Mouse (Mus musculus): ENCODE measurements around the gene Fam3a. TPM values are rescaled to one million over a fixed set of nuclear protein-coding genes. Genes with fewer than 3 reads are reported as not detected.

Gene Fam3a
- total RNA-seq, 2 experiments from 2014 or later, result 10.0 to 14.0 TPM

DNA sequence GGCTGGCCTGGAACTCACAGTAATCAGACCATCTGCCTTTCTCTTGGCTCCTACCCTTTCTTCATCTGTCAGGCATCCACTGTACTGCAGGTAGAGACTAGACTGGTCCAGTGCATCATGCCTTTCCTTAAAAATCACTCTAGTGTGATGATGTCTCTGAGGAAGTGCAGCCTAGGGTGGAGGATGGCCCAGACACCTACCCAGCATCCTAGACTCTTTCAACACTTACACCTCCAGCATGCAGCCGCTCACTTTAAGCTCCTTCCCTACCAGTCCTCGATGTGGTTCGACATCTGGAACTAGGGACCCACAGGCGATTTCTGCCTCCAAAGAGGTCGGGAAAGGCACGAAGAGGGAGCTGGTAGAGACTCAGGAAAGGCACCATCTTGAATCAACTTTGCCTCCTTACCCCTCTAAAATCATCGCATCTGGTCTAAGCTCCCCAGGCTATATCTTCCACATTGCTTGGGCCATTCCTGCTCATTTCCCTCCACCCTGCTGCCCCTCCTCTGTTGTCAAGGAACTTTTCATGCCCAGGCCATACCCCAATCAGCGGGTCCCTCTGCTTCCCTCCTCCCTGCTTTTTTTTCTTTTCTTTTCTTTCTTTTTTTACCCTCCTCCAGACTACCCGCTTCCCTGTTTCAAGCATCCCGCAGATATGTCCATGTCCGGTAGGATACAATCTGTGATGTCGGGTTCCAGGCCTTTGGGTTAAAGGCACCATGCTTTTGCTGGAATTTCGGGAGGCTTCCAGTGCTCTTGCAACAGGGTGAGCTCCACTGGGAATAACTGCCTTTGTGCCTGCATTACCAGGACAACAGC lies 40.2 kb downstream of the Fam3a start:
- ATAC-seq (replicated peaks; ENCODE audit: poor library complexity), result peak; percentile 23

Other genes with a start within 250 kb of the Fam3a start
- not detected in 2 replicates for gene Tex28, start 225.4 kb downstream of the Fam3a start, total RNA-seq (2015)
- not detected in 2 replicates for gene Tex28, start 225.4 kb downstream of the Fam3a start, total RNA-seq (2017)
- gene Tktl1, start 216.0 kb downstream of the Fam3a start, total RNA-seq (2015), result not detected in 2 replicates
- gene Tktl1, start 216.0 kb downstream of the Fam3a start, total RNA-seq (2017), result not detected in 2 replicates
- 158 and 196 TPM in 2 replicates for gene Flna, start 143.5 kb downstream of the Fam3a start, total RNA-seq (2015)
- 495 and 504 TPM in 2 replicates for gene Flna, start 143.5 kb downstream of the Fam3a start, total RNA-seq (2017)
- gene Emd, start 138.6 kb downstream of the Fam3a start, total RNA-seq (2015), result 77.1 and 82.8 TPM in 2 replicates
- 86.7 and 91.7 TPM in 2 replicates for gene Emd, start 138.6 kb downstream of the Fam3a start, total RNA-seq (2017)
- 3,920 and 4,047 TPM in 2 replicates for gene Rpl10, start 122.5 kb downstream of the Fam3a start, total RNA-seq (2015)
- gene Rpl10, start 122.5 kb downstream of the Fam3a start, total RNA-seq (2017), result 1,333 and 1,759 TPM in 2 replicates
- 44.5 and 53.5 TPM in 2 replicates for gene Taz, start 111.4 kb downstream of the Fam3a start, total RNA-seq (2015)
- 25.8 and 31.0 TPM in 2 replicates for gene Taz, start 111.4 kb downstream of the Fam3a start, total RNA-seq (2017)
- gene Dnase1l1, start 110.9 kb downstream of the Fam3a start, total RNA-seq (2015), result 21.2 and 24.5 TPM in 2 replicates
- 7.1 and 17.4 TPM in 2 replicates for gene Dnase1l1, start 110.9 kb downstream of the Fam3a start, total RNA-seq (2017)
- gene Atp6ap1, start 96.2 kb downstream of the Fam3a start, total RNA-seq (2015), result 128 and 135 TPM in 2 replicates
- 123 and 206 TPM in 2 replicates for gene Atp6ap1, start 96.2 kb downstream of the Fam3a start, total RNA-seq (2017)
- 56.8 and 79.4 TPM in 2 replicates for gene Gdi1, start 88.3 kb downstream of the Fam3a start, total RNA-seq (2015)
- gene Gdi1, start 88.3 kb downstream of the Fam3a start, total RNA-seq (2017), result 22.8 and 22.9 TPM in 2 replicates
- 38.6 and 47.9 TPM in 2 replicates for gene Fam50a, start 80.2 kb downstream of the Fam3a start, total RNA-seq (2015)
- 56.9 and 62.8 TPM in 2 replicates for gene Fam50a, start 80.2 kb downstream of the Fam3a start, total RNA-seq (2017)
- gene Plxna3, start 64.2 kb downstream of the Fam3a start, total RNA-seq (2015), result 3.4 and 4.5 TPM in 2 replicates
- 0.54 and 0.62 TPM in 2 replicates for gene Plxna3, start 64.2 kb downstream of the Fam3a start, total RNA-seq (2017)
- 88.3 and 93.1 TPM in 2 replicates for gene Lage3, start 39.7 kb downstream of the Fam3a start, total RNA-seq (2015)
- 22.6 and 28.1 TPM in 2 replicates for gene Lage3, start 39.7 kb downstream of the Fam3a start, total RNA-seq (2017)
- gene Ubl4a, start 20.1 kb downstream of the Fam3a start, total RNA-seq (2015), result 35.6 and 39.9 TPM in 2 replicates
- 11.9 and 21.2 TPM in 2 replicates for gene Ubl4a, start 20.1 kb downstream of the Fam3a start, total RNA-seq (2017)
- gene Slc10a3, start 19.9 kb downstream of the Fam3a start, total RNA-seq (2015), result 31.1 and 39.3 TPM in 2 replicates
- 12.8 and 13.9 TPM in 2 replicates for gene Slc10a3, start 19.9 kb downstream of the Fam3a start, total RNA-seq (2017)
- 9.8 and 12.5 TPM in 2 replicates for gene Ikbkg, start within 50 bp of the Fam3a start, total RNA-seq (2015)
- gene Ikbkg, start within 50 bp of the Fam3a start, total RNA-seq (2017), result 22.8 and 53.0 TPM in 2 replicates
- 174 and 188 TPM in 2 replicates for gene G6pdx, start 35.9 kb upstream of the Fam3a start, total RNA-seq (2015)
- 104 and 109 TPM in 2 replicates for gene G6pdx, start 35.9 kb upstream of the Fam3a start, total RNA-seq (2017)
- not detected in 2 replicates for gene Gm6880, start 88.1 kb upstream of the Fam3a start, total RNA-seq (2015)
- gene Gm6880, start 88.1 kb upstream of the Fam3a start, total RNA-seq (2017), result not detected in 2 replicates
- gene Olfr1326-ps1, start 181.6 kb upstream of the Fam3a start, total RNA-seq (2015), result not detected in 2 replicates
- not detected in 2 replicates for gene Olfr1326-ps1, start 181.6 kb upstream of the Fam3a start, total RNA-seq (2017)
- gene Olfr1325, start 199.4 kb upstream of the Fam3a start, total RNA-seq (2015), result not detected in 2 replicates
- gene Olfr1325, start 199.4 kb upstream of the Fam3a start, total RNA-seq (2017), result not detected in 2 replicates

Measured in megakaryocyte progenitor cell, adult 5-6 weeks (primary cell).